Mouse (Mus musculus) stomach, embryonic 14.5 days (tissue): Measurements from ENCODE around the gene Adprhl2. TPM values are rescaled to one million over a fixed set of nuclear protein-coding genes. Genes with fewer than 3 reads are reported as not detected.

Source experiments
- ATAC-seq: fragments of 200-750 bp; cut with Nextera tagmentation; 2 replicates; pipeline ENCODE4 v1.8.0; 2017; ENCODE audit warnings: low read depth, moderate TSS enrichment; ENCODE audit not compliant: insufficient number of reproducible peaks, insufficient read depth, low FRiP score
- H3K27ac ChIP-seq: fragments of 300-500 bp; sonication (generic); 2 replicates; pipeline ENCODE4 v1.5.1; 2014; ENCODE audit warnings: mild to moderate bottlenecking, low read length, moderate library complexity, mixed read lengths
- H3K27me3 ChIP-seq: fragments of 300-500 bp; sonication (generic); 2 replicates; pipeline ENCODE4 v1.6.1; 2014; ENCODE audit warnings: low read length, control low read depth, mixed read lengths; ENCODE audit not compliant: control insufficient read depth, insufficient read depth
- H3K36me3 ChIP-seq: fragments of 300-500 bp; sonication (generic); 2 replicates; pipeline ENCODE4 v1.6.1; 2014; ENCODE audit warnings: mild to moderate bottlenecking, control low read depth, low read length, moderate library complexity, mixed read lengths; ENCODE audit not compliant: control insufficient read depth, insufficient read depth
- H3K4me1 ChIP-seq: fragments of 300-500 bp; sonication (generic); 2 replicates; pipeline ENCODE4 v1.6.1; 2014; ENCODE audit warnings: low read length, control low read depth, mixed read lengths; ENCODE audit not compliant: control insufficient read depth, insufficient read depth
- H3K4me2 ChIP-seq: fragments of 300-500 bp; sonication (generic); replicated peaks from 2 replicates; pipeline ENCODE4 v1.6.1; 2014; ENCODE audit warnings: low read depth, low read length, control low read depth
- H3K4me3 ChIP-seq: fragments of 300-500 bp; sonication (generic); 2 replicates; pipeline ENCODE4 v1.5.1; 2014; ENCODE audit warnings: low read depth, low read length, control low read depth
- H3K9ac ChIP-seq: fragments of 300-500 bp; sonication (generic); replicated peaks from 2 replicates; pipeline ENCODE4 v1.6.1; 2014; ENCODE audit warnings: low read depth, mild to moderate bottlenecking, control low read depth, low read length, moderate library complexity, mixed read lengths
- H3K9me3 ChIP-seq: fragments of 300-500 bp; sonication (generic); 2 replicates; pipeline ENCODE4 v1.6.1; 2016; ENCODE audit warnings: low read depth, low read length, control low read depth; ENCODE audit not compliant: control insufficient read depth
- WGBS: fragments of 180-500 bp; shearing (Covaris S2); extraction: QIAGEN DNeasy Blood & Tissue Kit; methylation state at CpG from one replicate; pipeline ENCODE4 v1.1.7; 2014; 5-methylcytosine and 5-hydroxymethylcytosine counted together
- polyA plus RNA-seq: library from polyadenylated mRNA; unstranded; fragments of >200 nt; fragmentation: Nextera tagmentation; extraction: Ambion mirVana; gene quantifications from 2 replicates; pipeline ENCODE4 v1.2.1, GENCODE M21; 2014

The Adprhl2 gene
- polyA plus RNA-seq, 1 experiment from 2014 or later: 48.5 TPM

GRCm38 (mm10) chr4:126275681-126276131, 45.8 kb downstream of the Adprhl2 start:
- Histone ChIP-seq H3K4me3 (no peak overlapping the region), H3K27ac (no peak overlapping the region), H3K36me3 (peaks cover 16% of the 10 kb centered on the region), H3K4me1 (no peaks in the 10 kb centered on the region), H3K27me3 (no peaks in the 10 kb centered on the region), H3K9ac (no peak overlapping the region), H3K9me3 (no peaks in the 10 kb centered on the region), H3K4me2 (no peak overlapping the region)
- 78% methylated on average over 13 of the region's 13 CpGs for WGBS
- no peak for ATAC-seq

GRCm38 (mm10) chr4:126275081-126275480, 46.4 kb downstream of the Adprhl2 start:
- Histone ChIP-seq H3K27me3 (no peaks in the 10 kb centered on the region), H3K27ac (no peak overlapping the region)

GRCm38 (mm10) chr4:126273753-126274152, 47.8 kb downstream of the Adprhl2 start:
- ATAC-seq: no peak
- H3K9ac ChIP-seq: no peak overlapping the region
- no peaks in the 10 kb centered on the region for H3K9me3 ChIP-seq
- H3K36me3 ChIP-seq: peaks cover 16% of the 10 kb centered on the region
- H3K27me3 ChIP-seq: no peaks in the 10 kb centered on the region
- no peak overlapping the region for H3K4me2 ChIP-seq
- no peak overlapping the region for H3K4me3 ChIP-seq
- H3K27ac ChIP-seq: no peak overlapping the region
- 80% methylated on average over 13 of the region's 13 CpGs for WGBS
- H3K4me1 ChIP-seq: no peaks in the 10 kb centered on the region

More at GRCm38 (mm10) chr4:126275081-126275480, 46.4 kb downstream of the Adprhl2 start:
- Histone ChIP-seq H3K9ac (no peak overlapping the region), H3K4me2 (no peak overlapping the region), H3K36me3 (peaks cover 16% of the 10 kb centered on the region), H3K9me3 (no peaks in the 10 kb centered on the region), H3K4me1 (no peaks in the 10 kb centered on the region), H3K4me3 (no peak overlapping the region)
- no peak for ATAC-seq
- WGBS: 87% methylated on average over 4 of the region's 4 CpGs

GRCm38 (mm10) chr4:126269292-126269691, 52.2 kb downstream of the Adprhl2 start:
- WGBS: 73% methylated on average over 3 of the region's 3 CpGs

More at GRCm38 (mm10) chr4:126269292-126269691, 52.2 kb downstream of the Adprhl2 start:
- H3K9me3 ChIP-seq: no peaks in the 10 kb centered on the region
- H3K4me3 ChIP-seq: no peak overlapping the region
- H3K27ac ChIP-seq: no peak overlapping the region
- H3K9ac ChIP-seq: no peak overlapping the region
- no peak for ATAC-seq
- no peak overlapping the region for H3K4me2 ChIP-seq
- peaks cover 16% of the 10 kb centered on the region for H3K36me3 ChIP-seq
- no peaks in the 10 kb centered on the region for H3K27me3 ChIP-seq
- H3K4me1 ChIP-seq: no peaks in the 10 kb centered on the region

Other genes starting within 250 kb of the Adprhl2 start
- gene Lsm10, start 225.1 kb downstream of the Adprhl2 start, polyA plus RNA-seq: 57.5 and 58.4 TPM in 2 replicates
- 20.0 and 23.6 TPM in 2 replicates for gene Stk40, start 217.7 kb downstream of the Adprhl2 start, polyA plus RNA-seq
- gene Eva1b, start 174.0 kb downstream of the Adprhl2 start, polyA plus RNA-seq: 70.2 and 76.5 TPM in 2 replicates
- gene Sh3d21, start 158.2 kb downstream of the Adprhl2 start, polyA plus RNA-seq: 7.4 and 8.7 TPM in 2 replicates
- 258 and 268 TPM in 2 replicates for gene Thrap3, start 118.9 kb downstream of the Adprhl2 start, polyA plus RNA-seq
- 37.2 and 38.7 TPM in 2 replicates for gene Map7d1, start 65.4 kb downstream of the Adprhl2 start, polyA plus RNA-seq
- 14.7 and 17.1 TPM in 2 replicates for gene Trappc3, start 59.4 kb downstream of the Adprhl2 start, polyA plus RNA-seq
- 10.2 and 10.8 TPM in 2 replicates for gene Col8a2, start 34.9 kb downstream of the Adprhl2 start, polyA plus RNA-seq
- gene Tekt2, start 4.0 kb upstream of the Adprhl2 start, polyA plus RNA-seq: 9.4 and 11.9 TPM in 2 replicates
- gene Ago3, start 107.9 kb upstream of the Adprhl2 start, polyA plus RNA-seq: 17.4 and 18.7 TPM in 2 replicates
- gene Ago1, start 146.9 kb upstream of the Adprhl2 start, polyA plus RNA-seq: 13.3 and 13.8 TPM in 2 replicates
- 2.4 and 3.3 TPM in 2 replicates for gene Ago4, start 211.8 kb upstream of the Adprhl2 start, polyA plus RNA-seq
- gene Clspn, start 235.2 kb upstream of the Adprhl2 start, polyA plus RNA-seq: 41.2 and 49.4 TPM in 2 replicates